Mouse (Mus musculus): ENCODE data around the gene Tcp11. TPM values are rescaled to one million over a fixed set of nuclear protein-coding genes. Genes with fewer than 3 reads are reported as not detected.

Gene Tcp11
- polyA plus RNA-seq, 1 experiment from 2014 or later, result 1.4 TPM

GRCm38 (mm10) chr17:28019785-28020696 lies 60.4 kb downstream of the Tcp11 start:
- no peaks in the 10 kb centered on the region for H3K9me3 ChIP-seq
- no peak overlapping the region for H3K4me2 ChIP-seq
- H3K4me1 ChIP-seq (replicated peaks), result peaks cover 79% of the 10 kb centered on the region
- ATAC-seq (ENCODE audit: low FRiP score), result no peak
- peak overlapping the region; percentile 20; the same call in 1 of the 2 replicates for H3K27ac ChIP-seq
- 68% methylated on average over 21 of the region's 21 CpGs for WGBS
- H3K4me3 ChIP-seq, result no peak overlapping the region
- no peaks in the 10 kb centered on the region for H3K27me3 ChIP-seq
- H3K36me3 ChIP-seq, result no peaks in the 10 kb centered on the region
- no peak overlapping the region for H3K9ac ChIP-seq

DNA sequence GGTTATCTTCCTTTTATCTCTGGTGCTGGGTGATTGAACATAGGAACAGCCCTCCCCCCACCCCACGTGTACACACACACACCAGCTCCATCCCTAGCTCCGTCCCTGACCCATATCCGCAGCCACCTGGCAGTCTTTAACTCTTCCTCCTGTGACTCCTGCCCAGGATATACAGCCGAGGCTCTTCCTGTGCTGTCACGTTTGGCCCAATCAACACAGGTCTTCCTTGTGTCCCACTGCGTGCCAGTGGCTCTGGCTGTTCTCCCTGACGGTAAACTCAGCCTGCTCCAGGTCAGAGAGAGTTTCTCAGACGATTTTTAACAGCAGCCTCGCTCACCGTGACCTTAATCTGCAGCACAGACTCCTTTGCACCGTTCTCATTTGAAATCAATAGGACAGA lies 61.7 kb downstream of the Tcp11 start:
- no peaks in the 10 kb centered on the region for H3K27me3 ChIP-seq
- no peak overlapping the region for H3K4me2 ChIP-seq
- peaks cover 80% of the 10 kb centered on the region for H3K4me1 ChIP-seq (replicated peaks)
- H3K27ac ChIP-seq, result 0 out of 2 replicates have a peak overlapping the region, but pooled peaks have one; percentile 58
- WGBS, result 56% methylated on average over 11 of the region's 11 CpGs
- no peak for ATAC-seq (ENCODE audit: low FRiP score)
- H3K4me3 ChIP-seq, result no peak overlapping the region
- H3K9ac ChIP-seq, result peak overlapping the region; percentile 40; the same call in 1 of the 2 replicates
- H3K36me3 ChIP-seq, result no peaks in the 10 kb centered on the region
- no peaks in the 10 kb centered on the region for H3K9me3 ChIP-seq

- Histone ChIP-seq H3K4me2 (no peak overlapping the region), H3K4me3 (no peak overlapping the region), H3K9ac (0 out of 2 replicates have a peak overlapping the region, but pooled peaks have one; percentile 40), H3K27ac (peak overlapping the region; percentile 58; the same call in 1 of the 2 replicates), H3K9me3 (no peaks in the 10 kb centered on the region), H3K36me3 (no peaks in the 10 kb centered on the region), H3K4me1 (replicated peaks) (peaks cover 80% of the 10 kb centered on the region), H3K27me3 (no peaks in the 10 kb centered on the region)
- 41% methylated on average over 6 of the region's 6 CpGs for WGBS
- no peak for ATAC-seq (ENCODE audit: low FRiP score)
These were observed 62.1 kb downstream of the Tcp11 start for GRCm38 (mm10) chr17:28018344-28018743.

Other genes starting within 250 kb of the Tcp11 start
- 260 and 270 TPM in 2 replicates for gene Snrpc, start 242.5 kb downstream of the Tcp11 start, polyA plus RNA-seq (2015; fragmentation: Nextera tagmentation; extraction: Ambion mirVana)
- gene Uhrf1bp1, start 224.2 kb downstream of the Tcp11 start, polyA plus RNA-seq (2015; fragmentation: Nextera tagmentation; extraction: Ambion mirVana), result 5.6 and 6.7 TPM in 2 replicates
- 58.6 and 75.2 TPM in 2 replicates for gene Anks1, start 171.3 kb downstream of the Tcp11 start, polyA plus RNA-seq (2015; fragmentation: Nextera tagmentation; extraction: Ambion mirVana)
- 68.4 and 76.1 TPM in 2 replicates for gene Taf11, start 170.8 kb downstream of the Tcp11 start, polyA plus RNA-seq (2015; fragmentation: Nextera tagmentation; extraction: Ambion mirVana)
- gene Scube3, start 61.5 kb upstream of the Tcp11 start, polyA plus RNA-seq (2015; fragmentation: Nextera tagmentation; extraction: Ambion mirVana), result 5.1 and 5.7 TPM in 2 replicates
- gene Zfp523, start 96.5 kb upstream of the Tcp11 start, polyA plus RNA-seq (2015; fragmentation: Nextera tagmentation; extraction: Ambion mirVana), result 40.2 and 41.6 TPM in 2 replicates
- gene Def6, start 127.1 kb upstream of the Tcp11 start, polyA plus RNA-seq (2015; fragmentation: Nextera tagmentation; extraction: Ambion mirVana), result 5.8 and 6.6 TPM in 2 replicates
- gene Ppard, start 152.1 kb upstream of the Tcp11 start, polyA plus RNA-seq (2015; fragmentation: Nextera tagmentation; extraction: Ambion mirVana), result 1.5 and 2.1 TPM in 2 replicates
- gene Fance, start 232.9 kb upstream of the Tcp11 start, polyA plus RNA-seq (2015; fragmentation: Nextera tagmentation; extraction: Ambion mirVana), result 21.9 and 24.2 TPM in 2 replicates
- 336 and 366 TPM in 2 replicates for gene Rpl10a, start 247.8 kb upstream of the Tcp11 start, polyA plus RNA-seq (2015; fragmentation: Nextera tagmentation; extraction: Ambion mirVana)